Mouse (Mus musculus): ENCODE measurements around the gene Capn7.

Capn7 gene

GRCm38 (mm10) chr14:31336369-31337155 is at the start of gene Capn7:
TSS of gene Capn7 (plus strand) at chr14:31336638.
- peak; percentile 99 for DNase-seq

GRCm38 (mm10) chr14:31313192-31313591 is 23.2 kb upstream of the Capn7 start:
- no peak for DNase-seq

GRCm38 (mm10) chr14:31316613-31317012 is 19.8 kb upstream of the Capn7 start:
- DNase-seq = no peak

- no peak for DNase-seq
Measured at GRCm38 (mm10) chr14:31317754-31318153, 18.7 kb upstream of the Capn7 start.

GRCm38 (mm10) chr14:31319546-31319945 is 16.9 kb upstream of the Capn7 start:
- DNase-seq = no peak

GRCm38 (mm10) chr14:31321181-31321580 is 15.3 kb upstream of the Capn7 start:
- DNase-seq = no peak

- DNase-seq = no peak
Measured at GRCm38 (mm10) chr14:31322191-31322590, 14.2 kb upstream of the Capn7 start.

- no peak for DNase-seq
Measured at GRCm38 (mm10) chr14:31323189-31323588, 13.2 kb upstream of the Capn7 start.

- peak; percentile 53 for DNase-seq
Measured at GRCm38 (mm10) chr14:31323849-31324792, 12.3 kb upstream of the Capn7 start, which contains the start of gene Dnah1. TSS of gene Dnah1 (minus strand) at chr14:31323896.

- DNase-seq = no peak
Measured at GRCm38 (mm10) chr14:31324851-31325250, 11.6 kb upstream of the Capn7 start.

GRCm38 (mm10) chr14:31325551-31325950 is 10.9 kb upstream of the Capn7 start:
- no peak for DNase-seq

GRCm38 (mm10) chr14:31326770-31327169 is 9.7 kb upstream of the Capn7 start:
- DNase-seq = no peak

- DNase-seq = no peak
Measured at GRCm38 (mm10) chr14:31327196-31327595, 9.2 kb upstream of the Capn7 start.

- no peak for DNase-seq
Measured at GRCm38 (mm10) chr14:31327681-31328080, 8.8 kb upstream of the Capn7 start.

- no peak for DNase-seq
Measured at GRCm38 (mm10) chr14:31329741-31330140, 6.7 kb upstream of the Capn7 start.

- no peak for DNase-seq
Measured at GRCm38 (mm10) chr14:31330957-31331356, 5.5 kb upstream of the Capn7 start.

GRCm38 (mm10) chr14:31335765-31336164 is 673 bp upstream of the Capn7 start:
- DNase-seq = no peak

- DNase-seq = no peak
Measured at GRCm38 (mm10) chr14:31337406-31337805, 968 bp downstream of the Capn7 start.

GRCm38 (mm10) chr14:31337947-31338346 is 1.5 kb downstream of the Capn7 start:
- no peak for DNase-seq

- DNase-seq = no peak
Measured at GRCm38 (mm10) chr14:31343241-31343640, 6.8 kb downstream of the Capn7 start.

- DNase-seq = no peak
Measured at GRCm38 (mm10) chr14:31345367-31345766, 8.9 kb downstream of the Capn7 start.

- DNase-seq = no peak
Measured at GRCm38 (mm10) chr14:31362236-31362635, 25.8 kb downstream of the Capn7 start.

- no peak for DNase-seq
Measured at GRCm38 (mm10) chr14:31364589-31364988, 28.2 kb downstream of the Capn7 start.

- DNase-seq = peak; percentile 61
Measured at GRCm38 (mm10) chr14:31365350-31365749, 28.9 kb downstream of the Capn7 start.
